Mouse (Mus musculus) liver, postnatal 0 days (tissue): ENCODE measurements around the gene Myrf. TPM values are rescaled to one million over a fixed set of nuclear protein-coding genes. Genes with fewer than 3 reads are reported as not detected.

ENCODE experiments used
- ATAC-seq: fragments of 200-750 bp; cut with Nextera tagmentation; 2 replicates; pipeline ENCODE4 v1.8.0; 2017; ENCODE audit warnings: mild to moderate bottlenecking, moderate library complexity
- DNase-seq: peaks from one replicate; pipeline ENCODE4 v3.0.0-alpha.2; 2016
- H3K27ac ChIP-seq: fragments of 300-500 bp; sonication (generic); 2 replicates; pipeline ENCODE4 v1.5.1; 2014; ENCODE audit warnings: antibody characterized with exemption, moderate library complexity, mild to moderate bottlenecking, low read depth
- H3K27me3 ChIP-seq: fragments of 300-500 bp; sonication (generic); 2 replicates; pipeline ENCODE4 v1.6.1; 2014; ENCODE audit warnings: low read length, control low read depth, mixed read lengths; ENCODE audit not compliant: insufficient read depth
- H3K36me3 ChIP-seq: fragments of 300-500 bp; sonication (generic); replicated peaks from 2 replicates; pipeline ENCODE4 v1.6.1; 2014; ENCODE audit warnings: mild to moderate bottlenecking, control low read depth, low read length, moderate library complexity, mixed read lengths; ENCODE audit not compliant: insufficient read depth
- H3K4me1 ChIP-seq: fragments of 300-500 bp; sonication (generic); 2 replicates; pipeline ENCODE4 v1.6.1; 2014; ENCODE audit warnings: antibody characterized with exemption, mild to moderate bottlenecking, control low read depth; ENCODE audit not compliant: insufficient read depth
- H3K4me2 ChIP-seq: fragments of 300-500 bp; sonication (generic); 2 replicates; pipeline ENCODE4 v1.6.1; 2014; ENCODE audit warnings: low read depth, mild to moderate bottlenecking, low read length, moderate library complexity, mixed read lengths
- H3K4me3 ChIP-seq: fragments of 300-500 bp; sonication (generic); 2 replicates; pipeline ENCODE4 v1.5.1; 2014; ENCODE audit warnings: low read depth, low read length
- H3K9ac ChIP-seq: fragments of 300-500 bp; sonication (generic); replicated peaks from 2 replicates; pipeline ENCODE4 v1.6.1; 2014; ENCODE audit warnings: mild to moderate bottlenecking, moderate library complexity
- H3K9me3 ChIP-seq: fragments of 300-500 bp; sonication (generic); 2 replicates; pipeline ENCODE4 v1.6.1; 2016; ENCODE audit warnings: mild to moderate bottlenecking, control low read depth, low read length, mixed read lengths
- CTCF ChIP-seq: sonication (generic); IDR thresholded peaks from 2 replicates; pipeline ENCODE4 v1.5.1; 2016; ENCODE audit warnings: antibody characterized with exemption, low read depth
- EP300 ChIP-seq: IDR thresholded peaks from 2 replicates; pipeline ENCODE4 v1.6.1; 2016; ENCODE audit warnings: antibody characterized with exemption, low read depth, mild to moderate bottlenecking
- WGBS: fragments of 180-500 bp; shearing (Covaris S2); extraction: QIAGEN DNeasy Blood & Tissue Kit; methylation state at CpG from one replicate; pipeline ENCODE4 v1.1.7; 2014; ENCODE audit not compliant: insufficient replicate concordance; 5-methylcytosine and 5-hydroxymethylcytosine counted together
- polyA plus RNA-seq: library from polyadenylated mRNA; unstranded; fragments of >200 nt; fragmentation: Nextera tagmentation; extraction: Ambion mirVana; gene quantifications from 2 replicates; pipeline ENCODE4 v1.2.1, GENCODE M21; 2015

The Myrf gene
- polyA plus RNA-seq, 1 experiment from 2014 or later: 2.5 TPM

DNA sequence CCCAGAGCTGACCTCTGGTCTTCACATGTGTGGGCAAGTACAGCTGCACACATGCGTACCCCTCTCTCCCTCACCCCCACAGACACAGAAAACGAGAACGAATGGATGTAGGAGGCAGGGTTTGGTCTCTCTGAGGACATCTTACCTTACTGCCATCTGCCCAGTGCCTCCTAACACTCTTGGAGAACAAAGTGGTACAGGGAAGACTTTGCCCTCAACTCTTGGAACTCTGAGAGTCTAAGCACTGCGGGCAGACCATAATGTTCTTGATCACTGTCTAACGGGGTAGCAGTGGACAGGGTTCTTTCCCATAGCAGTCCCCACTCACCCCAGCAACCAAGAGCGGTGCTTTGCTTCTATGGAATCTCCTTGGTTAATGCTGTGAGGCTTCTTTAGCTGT, 51.5 kb downstream of the Myrf start:
- H3K4me2 ChIP-seq: no peak overlapping the region
- H3K9me3 ChIP-seq: no peaks in the 10 kb centered on the region
- H3K4me1 ChIP-seq: peaks cover 32% of the 10 kb centered on the region
- peaks cover 73% of the 10 kb centered on the region for H3K36me3 ChIP-seq
- ATAC-seq (no peak), DNase-seq (no peak)
- WGBS: 95% methylated on average over 6 of the region's 6 CpGs
- H3K4me3 ChIP-seq: no peak overlapping the region
- H3K27ac ChIP-seq: no peak overlapping the region
- no peak for TF ChIP-seq CTCF
- no peak for TF ChIP-seq EP300
- no peak overlapping the region for H3K9ac ChIP-seq
- H3K27me3 ChIP-seq: no peaks in the 10 kb centered on the region

DNA sequence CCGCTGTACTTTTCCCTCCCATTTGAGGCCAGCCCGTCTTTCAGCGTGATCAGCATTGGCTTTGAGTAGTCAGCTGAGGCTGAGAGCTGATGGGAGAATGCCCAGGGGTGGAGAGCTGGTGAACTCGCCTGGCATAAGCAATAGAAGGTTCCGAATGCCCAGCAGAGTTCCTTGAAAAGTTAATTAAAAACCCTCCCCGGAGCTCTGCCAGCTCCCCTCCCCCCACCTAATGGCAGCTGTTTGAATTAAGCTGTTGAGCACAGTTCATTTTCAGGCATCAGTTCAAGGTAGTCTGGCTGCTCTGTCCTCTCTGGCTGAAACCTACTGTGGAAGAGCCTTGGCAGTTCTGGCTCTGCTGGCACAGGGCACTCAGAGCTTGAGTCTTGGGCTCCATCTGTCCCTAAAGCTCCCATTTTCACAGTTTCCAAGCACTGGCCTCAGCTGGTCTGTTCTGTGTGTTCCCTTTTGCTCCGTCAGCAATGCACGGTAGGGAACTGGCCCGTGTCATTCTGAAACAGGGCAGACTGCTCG, 52.2 kb downstream of the Myrf start:
- ATAC-seq (peak; percentile 7; the same call in 1 of the 2 replicates), DNase-seq (no peak)
- no peaks in the 10 kb centered on the region for H3K9me3 ChIP-seq
- no peak overlapping the region for H3K4me3 ChIP-seq
- H3K9ac ChIP-seq: no peak overlapping the region
- H3K27ac ChIP-seq: 0 out of 2 replicates have a peak overlapping the region, but pooled peaks have one; percentile 16
- TF ChIP-seq EP300: no peak
- TF ChIP-seq CTCF: no peak
- no peak overlapping the region for H3K4me2 ChIP-seq
- H3K27me3 ChIP-seq: no peaks in the 10 kb centered on the region
- H3K4me1 ChIP-seq: peaks cover 35% of the 10 kb centered on the region
- WGBS: 75% methylated on average over 10 of the region's 10 CpGs
- H3K36me3 ChIP-seq: peaks cover 67% of the 10 kb centered on the region

DNA sequence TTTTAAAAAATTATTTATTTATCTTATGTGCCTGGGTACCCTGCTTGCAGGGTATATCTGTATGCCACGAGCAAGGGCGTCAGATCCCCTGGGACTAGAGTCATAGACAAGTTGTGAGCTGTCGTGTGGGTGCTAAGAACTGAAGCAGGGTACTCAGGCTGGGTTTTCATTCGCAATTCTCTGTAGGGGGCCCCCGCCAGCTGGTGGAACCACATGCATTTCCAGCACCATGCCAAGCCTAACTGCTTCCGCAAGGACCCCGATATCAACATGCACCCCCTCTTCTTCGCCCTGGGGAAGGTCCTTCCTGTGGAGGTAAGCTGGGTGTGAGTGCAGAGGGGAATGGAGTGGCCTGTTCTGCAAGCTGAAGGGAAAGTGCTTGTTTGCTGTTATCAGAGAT, 54.0 kb downstream of the Myrf start:
- DNase-seq: no peak
- no peak for ATAC-seq
- 89% methylated on average over 8 of the region's 8 CpGs for WGBS
- H3K4me3 ChIP-seq: no peak overlapping the region
- no peaks in the 10 kb centered on the region for H3K9me3 ChIP-seq
- TF ChIP-seq EP300 (no peak), CTCF (no peak)
- no peaks in the 10 kb centered on the region for H3K27me3 ChIP-seq
- no peak overlapping the region for H3K4me2 ChIP-seq
- peaks cover 51% of the 10 kb centered on the region for H3K36me3 ChIP-seq
- no peak overlapping the region for H3K9ac ChIP-seq
- peaks cover 36% of the 10 kb centered on the region for H3K4me1 ChIP-seq
- H3K27ac ChIP-seq: no peak overlapping the region

GRCm38 (mm10) chr19:10185876-10186275, 54.7 kb downstream of the Myrf start:
- Histone ChIP-seq H3K4me1 (peaks cover 29% of the 10 kb centered on the region), H3K27ac (no peak overlapping the region), H3K27me3 (no peaks in the 10 kb centered on the region), H3K9ac (no peak overlapping the region; the same call in 1 of the 2 replicates), H3K36me3 (peaks cover 46% of the 10 kb centered on the region), H3K9me3 (no peaks in the 10 kb centered on the region), H3K4me2 (no peak overlapping the region), H3K4me3 (no peak overlapping the region)
- no peak for TF ChIP-seq CTCF
- no peak for DNase-seq
- no peak for ATAC-seq
- WGBS: 92% methylated on average over 3 of the region's 3 CpGs

GRCm38 (mm10) chr19:10184096-10184495, 56.5 kb downstream of the Myrf start:
- H3K4me2 ChIP-seq: peak overlapping the region; percentile 96
- peak overlapping the region; percentile 89 for H3K27ac ChIP-seq
- H3K4me3 ChIP-seq: peak overlapping the region; percentile 95
- H3K4me1 ChIP-seq: peaks cover 29% of the 10 kb centered on the region
- no peaks in the 10 kb centered on the region for H3K27me3 ChIP-seq
- no peak for DNase-seq
- TF ChIP-seq EP300 (no peak), CTCF (no peak)
- peaks cover 36% of the 10 kb centered on the region for H3K36me3 ChIP-seq
- no peaks in the 10 kb centered on the region for H3K9me3 ChIP-seq
- ATAC-seq: peak; percentile 20
- WGBS: 37% methylated on average over 12 of the region's 12 CpGs
- peak overlapping the region; percentile 83 for H3K9ac ChIP-seq

- peak; percentile 70 for DNase-seq
Observed at GRCm38 (mm10) chr19:10183299-10183983, 57.1 kb downstream of the Myrf start.

More at GRCm38 (mm10) chr19:10183299-10183983, 57.1 kb downstream of the Myrf start:
- Histone ChIP-seq H3K4me3 (peak overlapping the region; percentile 95), H3K36me3 (peaks cover 29% of the 10 kb centered on the region), H3K9ac (peak overlapping the region; percentile 83), H3K27ac (peak overlapping the region; percentile 89), H3K9me3 (0 out of 2 replicates have a peak, but pooled peaks cover under 1% of the 10 kb centered on the region), H3K27me3 (no peaks in the 10 kb centered on the region), H3K4me2 (peak overlapping the region; percentile 96), H3K4me1 (peaks cover 29% of the 10 kb centered on the region)
- ATAC-seq: peak; percentile 74
- WGBS: 3% methylated on average over 35 of the region's 35 CpGs
- TF ChIP-seq CTCF (no peak), EP300 (no peak)
